Mouse (Mus musculus) intestine, embryonic 14.5 days (tissue): ENCODE results near the gene Slc16a14. TPM values are rescaled to one million over a fixed set of nuclear protein-coding genes. Genes with fewer than 3 reads are reported as not detected.

Experiments
- ATAC-seq: fragments of 200-750 bp; cut with Nextera tagmentation; replicated peaks from 2 replicates; pipeline ENCODE4 v1.8.0; 2017; ENCODE audit warnings: low read depth, moderate number of reproducible peaks, moderate TSS enrichment, moderate library complexity; ENCODE audit not compliant: low FRiP score, low TSS enrichment
- DNase-seq: peaks from one replicate; pipeline ENCODE4 v3.0.0-alpha.2; 2018; ENCODE audit warnings: low spot score
- H3K27ac ChIP-seq: fragments of 300-500 bp; sonication (generic); 2 replicates; pipeline ENCODE4 v1.5.1; 2014; ENCODE audit warnings: low read depth, mild to moderate bottlenecking, control low read depth
- H3K27me3 ChIP-seq: fragments of 300-500 bp; sonication (generic); replicated peaks from 2 replicates; pipeline ENCODE4 v1.6.1; 2014; ENCODE audit warnings: low read length, control low read depth; ENCODE audit not compliant: control insufficient read depth, insufficient read depth
- H3K36me3 ChIP-seq: fragments of 300-500 bp; sonication (generic); 2 replicates; pipeline ENCODE4 v1.6.1; 2014; ENCODE audit warnings: low read length, control low read depth; ENCODE audit not compliant: control insufficient read depth, insufficient read depth
- H3K4me1 ChIP-seq: fragments of 300-500 bp; sonication (generic); replicated peaks from 2 replicates; pipeline ENCODE4 v1.6.1; 2014; ENCODE audit warnings: low read length, control low read depth, mixed read lengths; ENCODE audit not compliant: control insufficient read depth, insufficient read depth
- H3K4me2 ChIP-seq: fragments of 300-500 bp; sonication (generic); 2 replicates; pipeline ENCODE4 v1.6.1; 2014; ENCODE audit warnings: low read length
- H3K4me3 ChIP-seq: fragments of 300-500 bp; sonication (generic); 2 replicates; pipeline ENCODE4 v1.5.1; 2014; ENCODE audit warnings: low read depth, low read length, control low read depth, mixed read lengths
- H3K9ac ChIP-seq: fragments of 300-500 bp; sonication (generic); 2 replicates; pipeline ENCODE4 v1.6.1; 2014; ENCODE audit warnings: mild to moderate bottlenecking, low read length
- H3K9me3 ChIP-seq: fragments of 300-500 bp; sonication (generic); 2 replicates; pipeline ENCODE4 v1.6.1; 2016; ENCODE audit warnings: low read length, control low read depth; ENCODE audit not compliant: control insufficient read depth
- WGBS: fragments of 180-500 bp; shearing (Covaris S2); extraction: QIAGEN DNeasy Blood & Tissue Kit; methylation state at CpG from one replicate; pipeline ENCODE4 v1.1.7; 2014; 5-methylcytosine and 5-hydroxymethylcytosine counted together
- polyA plus RNA-seq: library from polyadenylated mRNA; unstranded; fragments of >200 nt; fragmentation: Nextera tagmentation; extraction: Ambion mirVana; gene quantifications from 2 replicates; pipeline ENCODE4 v1.2.1, GENCODE M21; 2014

The Slc16a14 gene
- polyA plus RNA-seq, 1 experiment from 2014 or later = 0.26 TPM

GRCm38 (mm10) chr1:84882066-84882532 lies 52.8 kb downstream of the Slc16a14 start:
- peaks cover 3% of the 10 kb centered on the region; the same call in 1 of the 2 replicates for H3K9me3 ChIP-seq
- no peaks in the 10 kb centered on the region for H3K4me1 ChIP-seq
- no peak for ATAC-seq
- H3K9ac ChIP-seq = no peak overlapping the region
- no peak overlapping the region for H3K27ac ChIP-seq
- H3K27me3 ChIP-seq = no peaks in the 10 kb centered on the region
- no peak overlapping the region for H3K4me2 ChIP-seq
- no peak for DNase-seq
- H3K36me3 ChIP-seq = no peaks in the 10 kb centered on the region
- WGBS = 62% methylated on average over 2 of the region's 2 CpGs
- no peak overlapping the region for H3K4me3 ChIP-seq

DNA sequence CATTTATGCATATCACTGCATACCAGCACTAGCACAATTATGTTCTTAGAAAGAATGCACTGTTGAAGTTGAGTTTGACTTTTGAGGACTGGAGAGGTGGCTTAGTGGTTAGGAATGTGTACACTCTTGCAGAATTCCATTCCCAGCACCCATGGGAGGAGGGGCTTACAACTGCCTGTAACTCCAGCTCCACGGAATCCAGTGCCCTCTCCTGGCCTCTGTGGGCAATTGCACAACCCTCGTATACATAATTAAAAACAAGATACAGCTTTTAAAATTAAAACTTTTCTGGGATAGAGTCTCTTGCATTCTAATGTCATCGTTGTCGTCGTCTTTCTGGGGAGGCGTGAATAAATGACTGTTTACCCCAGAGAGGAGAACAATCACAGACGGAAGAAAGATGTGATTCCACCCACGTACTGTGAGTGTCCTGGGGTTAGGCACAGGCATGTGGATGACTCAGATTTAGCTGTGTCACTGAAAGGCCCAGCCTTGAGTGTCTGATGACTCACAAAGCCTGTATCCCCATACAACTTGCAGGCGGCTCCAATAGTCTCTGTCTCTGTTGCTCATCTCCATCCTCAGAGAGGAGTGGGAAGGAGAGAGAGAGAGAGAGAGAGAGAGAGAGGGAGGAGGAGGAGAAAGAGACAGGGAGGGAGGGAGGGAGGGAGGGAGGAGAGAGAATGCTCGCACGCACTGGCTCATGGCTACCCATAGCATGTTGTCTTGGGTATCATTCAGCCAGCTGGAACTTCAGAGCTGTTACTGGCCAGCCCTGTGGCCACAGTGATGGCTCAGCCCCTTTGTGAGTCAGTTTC lies 53.5 kb downstream of the Slc16a14 start:
- Histone ChIP-seq H3K4me1 (no peaks in the 10 kb centered on the region), H3K9ac (no peak overlapping the region), H3K9me3 (peaks cover 3% of the 10 kb centered on the region; the same call in 1 of the 2 replicates), H3K27me3 (no peaks in the 10 kb centered on the region), H3K27ac (no peak overlapping the region), H3K36me3 (no peaks in the 10 kb centered on the region), H3K4me2 (no peak overlapping the region), H3K4me3 (no peak overlapping the region)
- 73% methylated on average over 11 of the region's 11 CpGs for WGBS
- ATAC-seq (no peak), DNase-seq (no peak)

DNA sequence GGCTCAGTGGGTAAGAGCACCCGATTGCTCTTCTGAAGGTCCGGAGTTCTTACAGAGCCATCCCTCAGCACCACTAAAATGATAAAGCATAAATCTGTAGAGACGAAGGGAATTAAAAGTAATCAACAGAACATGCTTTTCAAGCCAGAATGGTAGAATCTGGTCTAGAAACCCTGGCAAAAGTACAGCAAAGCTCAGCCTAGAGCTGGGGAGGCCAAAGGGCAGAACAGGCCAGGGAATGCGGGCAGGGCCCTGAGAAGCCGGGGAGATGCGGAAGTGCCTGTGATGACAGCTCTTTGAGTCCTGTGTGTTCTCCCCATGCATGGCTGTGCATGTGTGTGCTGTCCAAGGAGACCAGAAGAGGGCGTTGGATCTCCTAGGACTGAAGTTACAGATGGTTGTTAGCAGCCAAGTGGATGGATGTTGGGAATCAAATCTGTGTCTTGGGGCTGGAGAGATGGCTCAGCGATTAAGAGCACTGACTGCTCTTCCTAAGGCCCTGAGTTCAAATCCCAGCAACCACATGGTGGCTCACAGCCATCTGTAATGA lies 55.3 kb downstream of the Slc16a14 start:
- ATAC-seq (no peak), DNase-seq (no peak)
- no peak overlapping the region for H3K9ac ChIP-seq
- WGBS = 90% methylated on average over 8 of the region's 8 CpGs
- H3K27ac ChIP-seq = no peak overlapping the region
- H3K4me2 ChIP-seq = no peak overlapping the region
- peaks cover 3% of the 10 kb centered on the region; the same call in 1 of the 2 replicates for H3K9me3 ChIP-seq
- H3K4me3 ChIP-seq = no peak overlapping the region
- no peaks in the 10 kb centered on the region for H3K27me3 ChIP-seq
- no peaks in the 10 kb centered on the region for H3K36me3 ChIP-seq
- no peaks in the 10 kb centered on the region for H3K4me1 ChIP-seq

DNA sequence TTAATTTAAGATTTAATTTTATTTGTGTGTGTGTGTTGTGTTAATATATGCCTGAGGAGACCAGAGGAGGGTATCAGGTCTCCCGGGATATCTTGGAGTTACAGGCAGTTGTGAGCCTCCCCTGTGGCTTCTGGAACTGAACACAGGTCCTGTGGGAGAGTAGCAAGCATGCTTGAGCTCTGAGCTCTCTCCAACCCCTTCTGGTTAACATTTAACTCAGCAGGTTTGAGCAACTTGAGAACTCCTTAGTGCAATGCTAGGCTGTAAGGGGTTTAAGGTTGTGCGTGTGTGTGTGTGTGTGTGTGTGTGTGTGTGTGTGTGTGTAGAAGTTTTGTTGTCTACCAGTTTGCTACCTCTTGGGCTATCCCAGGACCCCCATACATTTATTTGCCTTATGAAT lies 57.3 kb downstream of the Slc16a14 start:
- no peak overlapping the region for H3K9ac ChIP-seq
- H3K9me3 ChIP-seq = peaks cover 3% of the 10 kb centered on the region; the same call in 1 of the 2 replicates
- no peaks in the 10 kb centered on the region for H3K27me3 ChIP-seq
- H3K27ac ChIP-seq = no peak overlapping the region
- H3K4me1 ChIP-seq = no peaks in the 10 kb centered on the region
- 79% methylated on average over 2 of the region's 2 CpGs for WGBS
- no peak overlapping the region for H3K4me2 ChIP-seq
- ATAC-seq = no peak
- no peak overlapping the region for H3K4me3 ChIP-seq
- no peak for DNase-seq
- no peaks in the 10 kb centered on the region for H3K36me3 ChIP-seq

DNA sequence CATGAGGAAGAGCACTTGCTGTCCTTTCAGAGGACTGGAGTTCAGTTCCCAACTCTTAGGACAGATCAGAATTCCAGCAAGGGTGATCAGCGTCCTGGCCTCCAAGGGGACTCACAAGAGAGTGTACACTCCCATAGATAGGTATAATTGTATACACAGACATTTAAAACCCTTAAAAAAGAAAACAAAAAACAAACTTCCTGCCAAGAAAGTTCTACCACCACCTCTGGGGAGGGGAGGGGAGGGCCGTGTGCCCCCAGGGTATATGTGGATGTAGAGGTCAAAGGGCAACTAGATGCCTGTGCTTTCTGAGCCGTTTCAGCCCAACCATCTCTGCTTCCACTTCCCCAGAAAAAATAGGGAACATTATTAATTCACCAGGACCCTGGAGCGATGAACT lies 62.0 kb downstream of the Slc16a14 start:
- Histone ChIP-seq H3K4me2 (no peak overlapping the region), H3K36me3 (no peaks in the 10 kb centered on the region), H3K9me3 (no peaks in the 10 kb centered on the region), H3K4me3 (no peak overlapping the region), H3K4me1 (no peaks in the 10 kb centered on the region), H3K27me3 (no peaks in the 10 kb centered on the region), H3K27ac (no peak overlapping the region), H3K9ac (no peak overlapping the region)
- ATAC-seq (no peak), DNase-seq (no peak)
- 69% methylated on average over 4 of the region's 4 CpGs for WGBS

GRCm38 (mm10) chr1:84872105-84872504 lies 62.8 kb downstream of the Slc16a14 start:
- 18% methylated on average over 3 of the region's 3 CpGs for WGBS

GRCm38 (mm10) chr1:84871131-84871530 lies 63.8 kb downstream of the Slc16a14 start:
- no peak overlapping the region for H3K9ac ChIP-seq
- H3K9me3 ChIP-seq = no peaks in the 10 kb centered on the region
- no peak for DNase-seq
- no peak for ATAC-seq
- H3K4me2 ChIP-seq = no peak overlapping the region
- H3K4me3 ChIP-seq = no peak overlapping the region
- WGBS = 71% methylated on average over 5 of the region's 6 CpGs
- H3K27ac ChIP-seq = no peak overlapping the region
- no peaks in the 10 kb centered on the region for H3K36me3 ChIP-seq
- no peaks in the 10 kb centered on the region for H3K27me3 ChIP-seq
- no peaks in the 10 kb centered on the region for H3K4me1 ChIP-seq

More at GRCm38 (mm10) chr1:84872105-84872504, 62.8 kb downstream of the Slc16a14 start:
- H3K4me2 ChIP-seq = no peak overlapping the region
- no peaks in the 10 kb centered on the region for H3K9me3 ChIP-seq
- no peak overlapping the region for H3K9ac ChIP-seq
- no peaks in the 10 kb centered on the region for H3K36me3 ChIP-seq
- no peaks in the 10 kb centered on the region for H3K27me3 ChIP-seq
- ATAC-seq (no peak), DNase-seq (no peak)
- H3K27ac ChIP-seq = no peak overlapping the region
- H3K4me1 ChIP-seq = no peaks in the 10 kb centered on the region
- H3K4me3 ChIP-seq = no peak overlapping the region

DNA sequence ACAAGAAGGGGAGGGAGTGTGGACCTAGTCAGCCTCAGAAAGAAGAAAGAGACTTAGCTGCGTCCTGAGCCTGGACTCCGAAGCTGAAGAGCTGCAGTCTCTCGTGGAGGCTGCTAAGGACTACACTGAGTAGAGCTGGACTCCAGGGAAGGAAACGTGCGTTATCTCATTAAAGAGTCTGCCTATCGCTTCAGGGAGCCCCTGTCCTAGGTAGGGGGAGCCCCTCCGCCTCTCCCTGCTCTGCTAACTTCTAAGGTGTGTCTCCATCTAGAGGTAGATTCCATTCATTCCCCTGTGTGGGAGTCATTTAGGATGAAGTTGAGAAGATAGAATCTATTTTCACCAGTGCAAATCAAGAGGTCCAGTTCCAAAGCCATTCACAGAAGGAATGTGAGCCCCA lies 65.4 kb downstream of the Slc16a14 start:
- Histone ChIP-seq H3K4me2 (no peak overlapping the region), H3K9ac (no peak overlapping the region), H3K27me3 (no peaks in the 10 kb centered on the region), H3K4me3 (no peak overlapping the region), H3K4me1 (0 out of 2 replicates have a peak, but pooled peaks cover 2% of the 10 kb centered on the region), H3K9me3 (no peaks in the 10 kb centered on the region), H3K36me3 (no peaks in the 10 kb centered on the region), H3K27ac (no peak overlapping the region)
- whole genome bisulfite sequencing = 41% methylated on average over 7 of the region's 7 CpGs
- ATAC-seq = 0 out of 2 replicates have a peak, but pooled peaks have one; percentile 18
- no peak for DNase-seq
